In genomic region chr2:160628055-160628454, GRCm38 (mm10) we compare ENCODE assay signal across 24 mouse cellular contexts. TPM values are rescaled to one million over a fixed set of nuclear protein-coding genes. Genes with fewer than 3 reads are reported as not detected.
DNase-seq lines count a peak whose midpoint lies in the region; ATAC-seq lines count a peak whose summit lies in the region.
"Had no signal": no experiment of that assay in that cellular context is flagged by ENCODE, and none has a peak within 500 bp of the region (broad histone marks: within the 10 kb centered on the region; RNA-seq: fewer than 3 reads in every experiment).

No protein-coding gene starts in this region.

- H3K9me3 ChIP-seq in heart, embryonic 12.5 days (replicated peaks) = no peaks in the 10 kb centered on the region
- no peaks in the 10 kb centered on the region for H3K9me3 ChIP-seq in liver, embryonic 12.5 days (replicated peaks)
- no peaks in the 10 kb centered on the region for H3K9me3 ChIP-seq in midbrain, embryonic 11.5 days (ENCODE audit: control insufficient read depth, low read length)
- no peaks in the 10 kb centered on the region for H3K9me3 ChIP-seq in midbrain, embryonic 14.5 days (ENCODE audit: control insufficient read depth, low read length)
- H3K9me3 ChIP-seq: embryonic facial prominence, embryonic 13.5 days; embryonic facial prominence, embryonic 15.5 days; forebrain, embryonic 10.5 days; forebrain, embryonic 12.5 days had no signal

- H3K36me3 ChIP-seq in heart, embryonic 12.5 days = no peaks in the 10 kb centered on the region
- H3K36me3 ChIP-seq in liver, embryonic 12.5 days = no peaks in the 10 kb centered on the region
- no peaks in the 10 kb centered on the region for H3K36me3 ChIP-seq in midbrain, embryonic 11.5 days (ENCODE audit: control insufficient read depth, insufficient read depth, low read length)
- H3K36me3 ChIP-seq in midbrain, embryonic 14.5 days (ENCODE audit: control insufficient read depth, insufficient read depth, low read length) = no peaks in the 10 kb centered on the region
- H3K36me3 ChIP-seq: embryonic facial prominence, embryonic 13.5 days; embryonic facial prominence, embryonic 15.5 days; forebrain, embryonic 10.5 days; forebrain, embryonic 12.5 days had no signal

- 75% methylated on average over 5 of the region's 5 CpGs for WGBS in heart, embryonic 12.5 days
- WGBS in liver, embryonic 12.5 days (ENCODE audit: insufficient replicate concordance) = 70% methylated on average over 5 of the region's 5 CpGs
- 67% methylated on average over 5 of the region's 5 CpGs for WGBS in midbrain, embryonic 11.5 days
- WGBS in midbrain, embryonic 14.5 days = 64% methylated on average over 5 of the region's 5 CpGs

- no peak overlapping the region for H3K4me2 ChIP-seq in heart, embryonic 12.5 days
- no peak overlapping the region for H3K4me2 ChIP-seq in liver, embryonic 12.5 days
- no peak overlapping the region for H3K4me2 ChIP-seq in midbrain, embryonic 11.5 days
- H3K4me2 ChIP-seq in midbrain, embryonic 14.5 days (ENCODE audit: low read length) = no peak overlapping the region
- H3K4me2 ChIP-seq: embryonic facial prominence, embryonic 13.5 days; embryonic facial prominence, embryonic 15.5 days; forebrain, embryonic 12.5 days had no signal

- H3K27me3 ChIP-seq in heart, embryonic 12.5 days (replicated peaks) = no peaks in the 10 kb centered on the region
- peaks cover 11% of the 10 kb centered on the region; the same call in 1 of the 2 replicates for H3K27me3 ChIP-seq in liver, embryonic 12.5 days (replicated peaks)
- no peaks in the 10 kb centered on the region for H3K27me3 ChIP-seq in midbrain, embryonic 11.5 days (ENCODE audit: control insufficient read depth, insufficient read depth, low read length)
- no peaks in the 10 kb centered on the region for H3K27me3 ChIP-seq in midbrain, embryonic 14.5 days (ENCODE audit: control insufficient read depth, insufficient read depth, low read length)
- H3K27me3 ChIP-seq: embryonic facial prominence, embryonic 13.5 days; embryonic facial prominence, embryonic 15.5 days; forebrain, embryonic 12.5 days had no signal

- no peak overlapping the region for H3K27ac ChIP-seq in heart, embryonic 12.5 days (ENCODE audit: poor library complexity, severe bottlenecking)
- peak overlapping the region; percentile 60 for H3K27ac ChIP-seq in liver, embryonic 12.5 days
- H3K27ac ChIP-seq in midbrain, embryonic 11.5 days (ENCODE audit: low read depth, low read length) = no peak overlapping the region
- no peak overlapping the region for H3K27ac ChIP-seq in midbrain, embryonic 14.5 days (replicated peaks; ENCODE audit: low read depth, low read length)
- H3K27ac ChIP-seq: embryonic facial prominence, embryonic 13.5 days; embryonic facial prominence, embryonic 15.5 days; forebrain, embryonic 10.5 days; forebrain, embryonic 12.5 days had no signal

- no peaks in the 10 kb centered on the region for H3K4me1 ChIP-seq in heart, embryonic 12.5 days (replicated peaks)
- H3K4me1 ChIP-seq in liver, embryonic 12.5 days = peaks cover 34% of the 10 kb centered on the region
- H3K4me1 ChIP-seq in midbrain, embryonic 11.5 days (ENCODE audit: control insufficient read depth, insufficient read depth, low read length) = no peaks in the 10 kb centered on the region
- H3K4me1 ChIP-seq in midbrain, embryonic 14.5 days (ENCODE audit: control insufficient read depth, insufficient read depth, low read length) = no peaks in the 10 kb centered on the region
- H3K4me1 ChIP-seq: embryonic facial prominence, embryonic 13.5 days; forebrain, embryonic 10.5 days; forebrain, embryonic 12.5 days had no signal

- H3K4me3 ChIP-seq in heart, embryonic 12.5 days = no peak overlapping the region
- H3K4me3 ChIP-seq in liver, embryonic 12.5 days = no peak overlapping the region
- H3K4me3 ChIP-seq in midbrain, embryonic 11.5 days (ENCODE audit: low read depth, low read length) = no peak overlapping the region
- no peak overlapping the region for H3K4me3 ChIP-seq in midbrain, embryonic 14.5 days (replicated peaks; ENCODE audit: low read depth, low read length)
- H3K4me3 ChIP-seq: embryonic facial prominence, embryonic 13.5 days; embryonic facial prominence, embryonic 15.5 days; erythroblast, embryonic 14.5 days; forebrain, embryonic 10.5 days; forebrain, embryonic 12.5 days had no signal

- no peak for ATAC-seq in heart, embryonic 12.5 days (ENCODE audit: insufficient number of reproducible peaks, low FRiP score)
- ATAC-seq in liver, embryonic 12.5 days = no peak
- ATAC-seq in midbrain, embryonic 11.5 days (ENCODE audit: low FRiP score) = no peak
- ATAC-seq in midbrain, embryonic 14.5 days (ENCODE audit: low FRiP score, low TSS enrichment) = no peak
- ATAC-seq: CD4-positive, CD25-positive, alpha-beta regulatory T cell, adult 4 months; forebrain, embryonic 14.5 days; forebrain, embryonic 16.5 days had no signal

- H3K9ac ChIP-seq in heart, embryonic 12.5 days = no peak overlapping the region
- no peak overlapping the region for H3K9ac ChIP-seq in liver, embryonic 12.5 days
- no peak overlapping the region for H3K9ac ChIP-seq in midbrain, embryonic 11.5 days (ENCODE audit: low read length)
- no peak overlapping the region for H3K9ac ChIP-seq in midbrain, embryonic 14.5 days (replicated peaks; ENCODE audit: low read length)
- H3K9ac ChIP-seq: embryonic facial prominence, embryonic 13.5 days; embryonic facial prominence, embryonic 15.5 days; forebrain, embryonic 12.5 days had no signal

- DNase-seq in heart, adult 11 months = peak; percentile 34
- no peak for DNase-seq in liver
- peak; percentile 17 for DNase-seq in midbrain, embryonic 11.5 days (ENCODE audit: low spot score, missing footprints)
- no peak for DNase-seq in midbrain, embryonic 14.5 days
- DNase-seq: adrenal gland, adult 2 months; adrenal gland, postnatal 10 days; adrenal gland, postnatal 25 days; cerebellum, adult 11 months; cerebellum, adult 18-20 months; cerebellum, adult 8-10 months; cerebellum, adult 9-11 months; cerebellum, postnatal 14 days; cerebellum, postnatal 36 days; embryo, embryonic 11 days had no signal

RNA-seq across cellular contexts. Expression of gene Top1, which starts 17.6 kb away (rescaled TPM):
- polyA plus RNA-seq in heart, embryonic 12.5 days (2016; fragmentation: Nextera tagmentation; extraction: Ambion mirVana) = 60.1 and 63.9 TPM in 2 replicates
- 83.7 and 87.7 TPM in 2 replicates for polyA plus RNA-seq in liver, embryonic 12.5 days (2016; fragmentation: Nextera tagmentation; extraction: Ambion mirVana)
- polyA plus RNA-seq in midbrain, embryonic 11.5 days (2014; fragmentation: Nextera tagmentation; extraction: Ambion mirVana) = 114 and 122 TPM in 2 replicates
- 83.2 and 83.5 TPM in 2 replicates for polyA plus RNA-seq in midbrain, embryonic 14.5 days (2014; fragmentation: Nextera tagmentation; extraction: Ambion mirVana)

Comparison
In these comparisons a context has a peak if more than half of its experiments do, and no peak if none do; other contexts are left out.
1. DNase-seq: peak in heart, adult 11 months (single experiment) and midbrain, embryonic 11.5 days (single experiment); none in liver (single experiment) and midbrain, embryonic 14.5 days (single experiment).